Mouse (Mus musculus): Measurements from ENCODE around the gene Ankrd2. TPM values are rescaled to one million over a fixed set of nuclear protein-coding genes. Genes with fewer than 3 reads are reported as not detected.

Gene Ankrd2
- polyA plus RNA-seq, 1 experiment, result 0.62 TPM

DNA sequence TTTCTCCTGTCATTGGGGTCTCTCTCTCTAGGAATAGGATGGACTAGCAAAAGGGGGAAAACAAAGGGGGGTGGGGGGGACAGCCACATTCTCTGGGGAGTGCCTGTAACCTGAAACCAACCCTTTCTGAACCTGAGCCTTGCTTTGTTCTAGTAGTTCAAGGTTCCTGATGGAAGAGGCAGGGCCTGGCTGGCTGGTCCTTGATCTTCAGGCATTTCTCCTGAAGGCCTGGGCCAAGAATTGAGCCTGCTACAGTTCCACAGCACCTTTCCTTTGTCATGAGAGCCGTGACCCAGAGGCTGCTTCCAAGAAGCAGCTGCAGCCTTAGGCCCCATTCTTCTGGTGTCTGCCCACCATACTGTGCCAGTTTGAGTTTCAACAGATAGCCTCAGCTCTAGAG is 40.3 kb upstream of the Ankrd2 start:
- H3K27ac ChIP-seq (ENCODE audit: control insufficient read depth, insufficient read depth, low read depth, low read length), result no peak overlapping the region

DNA sequence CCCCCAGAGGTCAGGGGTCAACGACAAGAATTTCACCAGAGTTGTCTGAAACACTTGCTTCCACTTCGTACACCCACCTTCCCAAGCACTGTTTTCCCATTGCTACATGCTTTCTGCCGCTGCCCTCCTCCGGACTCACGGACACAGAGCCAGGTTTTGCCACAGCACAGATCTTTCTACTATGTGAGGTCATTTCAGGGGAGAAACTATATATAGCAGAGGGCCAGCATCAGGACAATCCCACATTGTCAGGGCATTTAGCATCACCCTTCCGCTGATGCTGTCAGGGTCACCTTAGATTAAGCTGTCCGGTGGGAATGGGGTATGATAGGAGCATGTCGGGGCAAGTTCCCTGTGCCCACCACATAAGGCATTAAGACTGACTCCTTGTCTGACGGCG is 38.7 kb upstream of the Ankrd2 start:
- TF ChIP-seq POLR2A (IDR thresholded peaks at IDR 0.05; ENCODE audit: control insufficient read depth, low read depth, low read length) (no peak), CTCF (IDR thresholded peaks at IDR 0.05; ENCODE audit: control insufficient read depth, insufficient read depth, insufficient replicate concordance, low read depth, low read length) (no peak)
- H3K4me1 ChIP-seq (ENCODE audit: control insufficient read depth, insufficient read depth, low read length), result peaks cover 3% of the 10 kb centered on the region; the same call in 1 of the 2 replicates
- H3K27me3 ChIP-seq (ENCODE audit: control insufficient read depth, insufficient read depth, low read length), result no peaks in the 10 kb centered on the region

More for the DNA sequence above, 40.3 kb upstream of the Ankrd2 start:
- Histone ChIP-seq H3K4me1 (ENCODE audit: control insufficient read depth, insufficient read depth, low read length) (no peaks in the 10 kb centered on the region), H3K4me3 (ENCODE audit: control insufficient read depth, low read depth, low read length) (no peak overlapping the region), H3K27me3 (ENCODE audit: control insufficient read depth, insufficient read depth, low read length) (no peaks in the 10 kb centered on the region), H3K36me3 (ENCODE audit: control insufficient read depth, insufficient read depth, low read length) (no peaks in the 10 kb centered on the region)
- TF ChIP-seq CTCF (IDR thresholded peaks at IDR 0.05; ENCODE audit: control insufficient read depth, insufficient read depth, insufficient replicate concordance, low read depth, low read length) (no peak), POLR2A (IDR thresholded peaks at IDR 0.05; ENCODE audit: control insufficient read depth, low read depth, low read length) (no peak)

DNA sequence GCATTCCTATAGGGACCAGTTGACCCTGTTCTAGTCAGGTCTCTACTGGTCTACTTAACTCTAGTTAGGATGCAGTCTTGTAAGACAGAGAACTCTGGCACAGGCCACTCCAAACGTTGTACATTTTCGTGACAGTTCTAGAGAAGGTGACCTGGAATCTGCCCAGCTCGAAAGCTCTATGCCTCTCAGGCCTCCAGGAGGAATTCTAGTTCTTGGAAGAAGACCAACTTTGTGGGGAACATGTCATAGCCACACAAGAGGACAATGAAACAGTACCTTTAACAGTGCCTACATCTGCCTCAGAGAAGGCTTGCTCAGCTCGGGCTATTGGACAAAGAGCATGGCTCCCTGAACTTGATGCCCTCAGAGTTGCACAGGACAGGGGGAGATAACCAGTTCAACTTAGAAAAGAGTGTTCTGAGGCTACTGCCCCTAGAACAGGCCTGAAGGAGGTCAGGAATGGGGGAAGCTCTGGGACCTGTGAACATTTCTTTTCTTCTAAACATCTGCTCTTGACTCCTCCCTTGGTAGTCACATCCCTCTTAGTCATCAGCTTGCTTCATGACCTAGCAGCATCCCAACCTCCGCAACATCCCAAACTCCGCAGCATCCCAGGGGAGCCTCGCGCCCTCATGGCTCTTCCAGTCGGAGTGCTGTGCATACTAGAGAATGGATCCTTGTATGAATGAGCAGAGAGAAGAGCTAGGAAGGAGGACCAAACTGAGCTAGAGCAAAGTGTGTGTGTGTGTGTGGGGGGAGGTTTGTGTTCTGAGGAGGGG is 36.8 kb upstream of the Ankrd2 start:
- no peak overlapping the region for H3K27ac ChIP-seq (ENCODE audit: control insufficient read depth, insufficient read depth, low read depth, low read length)
- H3K36me3 ChIP-seq (ENCODE audit: control insufficient read depth, insufficient read depth, low read length), result no peaks in the 10 kb centered on the region
- no peaks in the 10 kb centered on the region for H3K27me3 ChIP-seq (ENCODE audit: control insufficient read depth, insufficient read depth, low read length)
- peaks cover 3% of the 10 kb centered on the region; the same call in 1 of the 2 replicates for H3K4me1 ChIP-seq (ENCODE audit: control insufficient read depth, insufficient read depth, low read length)
- TF ChIP-seq POLR2A (IDR thresholded peaks at IDR 0.05; ENCODE audit: control insufficient read depth, low read depth, low read length) (no peak), CTCF (IDR thresholded peaks at IDR 0.05; ENCODE audit: control insufficient read depth, insufficient read depth, insufficient replicate concordance, low read depth, low read length) (no peak)
- no peak overlapping the region for H3K4me3 ChIP-seq (ENCODE audit: control insufficient read depth, low read depth, low read length)

More for the DNA sequence above, 38.7 kb upstream of the Ankrd2 start:
- Histone ChIP-seq H3K4me3 (ENCODE audit: control insufficient read depth, low read depth, low read length) (no peak overlapping the region), H3K27ac (ENCODE audit: control insufficient read depth, insufficient read depth, low read depth, low read length) (no peak overlapping the region), H3K36me3 (ENCODE audit: control insufficient read depth, insufficient read depth, low read length) (no peaks in the 10 kb centered on the region)

DNA sequence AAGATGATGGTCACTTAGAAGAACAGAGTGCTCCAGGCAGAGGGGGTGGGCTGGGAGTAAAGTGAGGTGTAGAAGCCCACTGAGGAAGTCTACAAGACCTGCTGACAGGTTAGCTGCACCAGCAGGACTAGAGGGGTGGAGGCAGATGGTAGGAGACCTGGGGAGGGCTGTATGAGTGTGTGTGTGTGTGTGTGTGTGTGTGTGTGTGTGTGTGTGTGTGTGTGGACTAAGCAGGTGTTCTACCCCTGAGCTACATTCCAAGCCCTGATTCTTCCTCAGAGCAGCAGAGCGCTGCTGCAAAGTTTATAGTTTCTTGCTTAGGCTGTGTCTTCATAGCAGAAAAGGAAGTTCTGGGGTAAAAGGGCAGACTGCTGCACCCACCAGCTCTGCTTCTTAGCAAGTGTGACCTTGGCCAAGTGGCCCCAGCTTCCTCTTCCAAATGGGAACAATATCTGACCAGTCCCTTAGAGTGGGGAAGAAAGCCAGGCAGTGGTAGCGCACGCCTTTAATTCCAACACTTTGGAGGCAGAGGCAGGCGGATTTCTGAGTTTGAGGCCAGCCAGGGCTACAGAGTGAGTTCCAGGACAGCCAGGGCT is 36.0 kb upstream of the Ankrd2 start:
- Histone ChIP-seq H3K36me3 (ENCODE audit: control insufficient read depth, insufficient read depth, low read length) (no peaks in the 10 kb centered on the region), H3K4me3 (ENCODE audit: control insufficient read depth, low read depth, low read length) (no peak overlapping the region), H3K4me1 (ENCODE audit: control insufficient read depth, insufficient read depth, low read length) (peaks cover 3% of the 10 kb centered on the region; the same call in 1 of the 2 replicates), H3K27ac (ENCODE audit: control insufficient read depth, insufficient read depth, low read depth, low read length) (no peak overlapping the region), H3K27me3 (ENCODE audit: control insufficient read depth, insufficient read depth, low read length) (no peaks in the 10 kb centered on the region)
- TF ChIP-seq POLR2A (IDR thresholded peaks at IDR 0.05; ENCODE audit: control insufficient read depth, low read depth, low read length) (no peak), CTCF (IDR thresholded peaks at IDR 0.05; ENCODE audit: control insufficient read depth, insufficient read depth, insufficient replicate concordance, low read depth, low read length) (no peak)

DNA sequence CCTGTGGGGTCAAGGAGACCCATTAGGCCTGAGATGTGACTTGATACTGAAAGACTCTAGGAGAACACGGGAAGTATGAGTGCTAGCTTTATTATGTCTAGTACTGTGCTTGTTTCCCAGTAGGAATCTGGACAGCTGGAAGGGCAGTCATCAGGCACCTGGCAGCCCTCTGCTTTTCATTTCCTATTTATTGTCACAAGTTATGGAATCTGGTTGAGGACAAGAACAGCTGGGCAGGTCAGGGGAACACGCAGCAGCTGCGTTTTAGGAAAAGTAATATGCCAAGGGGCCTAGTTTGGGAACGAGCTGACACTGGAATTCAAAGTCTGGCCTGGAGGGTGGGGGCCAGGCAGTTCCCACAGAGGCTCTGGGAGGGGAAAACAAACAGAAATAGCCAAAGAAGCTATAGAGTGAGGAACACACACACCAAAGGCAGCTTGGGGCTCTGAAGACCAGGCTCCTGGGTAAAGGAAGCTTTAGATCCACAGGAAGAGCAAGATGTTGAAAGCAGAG is 35.3 kb upstream of the Ankrd2 start:
- H3K27ac ChIP-seq (ENCODE audit: control insufficient read depth, insufficient read depth, low read depth, low read length), result no peak overlapping the region
- no peaks in the 10 kb centered on the region for H3K27me3 ChIP-seq (ENCODE audit: control insufficient read depth, insufficient read depth, low read length)
- H3K4me3 ChIP-seq (ENCODE audit: control insufficient read depth, low read depth, low read length), result no peak overlapping the region
- H3K4me1 ChIP-seq (ENCODE audit: control insufficient read depth, insufficient read depth, low read length), result peaks cover 3% of the 10 kb centered on the region; the same call in 1 of the 2 replicates
- no peak for TF ChIP-seq POLR2A (IDR thresholded peaks at IDR 0.05; ENCODE audit: control insufficient read depth, low read depth, low read length)
- no peak for TF ChIP-seq CTCF (IDR thresholded peaks at IDR 0.05; ENCODE audit: control insufficient read depth, insufficient read depth, insufficient replicate concordance, low read depth, low read length)
- H3K36me3 ChIP-seq (ENCODE audit: control insufficient read depth, insufficient read depth, low read length), result no peaks in the 10 kb centered on the region

DNA sequence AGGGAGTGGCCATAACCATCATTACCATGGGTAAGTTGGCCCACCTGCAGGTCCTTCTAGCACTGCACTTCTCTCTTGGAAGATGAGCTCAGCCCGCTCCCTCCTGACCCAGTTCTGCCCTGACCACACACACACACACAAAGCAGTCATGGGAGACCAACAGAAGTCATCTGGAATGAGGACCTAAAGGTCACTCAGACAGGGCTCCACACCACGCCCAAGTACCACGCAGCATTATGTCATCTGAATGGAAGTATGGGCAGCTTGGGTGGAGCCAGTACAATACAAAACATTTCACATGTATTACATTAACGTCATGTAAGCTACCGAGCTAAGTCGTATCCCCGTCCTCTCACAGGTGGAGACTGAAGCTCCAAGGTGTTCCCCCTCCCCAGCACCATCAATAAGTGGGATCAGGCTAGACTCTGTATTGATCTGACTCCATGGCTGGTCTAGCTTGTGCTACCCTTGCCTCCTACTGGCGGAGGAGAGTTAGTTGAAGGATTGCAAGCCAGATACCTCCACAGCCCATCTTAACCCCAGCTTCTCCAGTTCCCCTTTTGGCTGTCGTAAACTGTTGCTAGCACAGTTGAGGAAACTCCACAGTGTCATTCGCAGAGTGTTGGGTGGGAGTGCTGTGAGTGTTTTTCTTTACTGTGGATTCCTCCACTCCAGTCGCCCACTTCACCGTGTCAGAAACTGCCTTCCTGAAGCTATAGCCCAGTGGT is 34.4 kb upstream of the Ankrd2 start:
- Histone ChIP-seq H3K27me3 (ENCODE audit: control insufficient read depth, insufficient read depth, low read length) (no peaks in the 10 kb centered on the region), H3K27ac (ENCODE audit: control insufficient read depth, insufficient read depth, low read depth, low read length) (no peak overlapping the region), H3K36me3 (ENCODE audit: control insufficient read depth, insufficient read depth, low read length) (no peaks in the 10 kb centered on the region), H3K4me3 (ENCODE audit: control insufficient read depth, low read depth, low read length) (no peak overlapping the region), H3K4me1 (ENCODE audit: control insufficient read depth, insufficient read depth, low read length) (peaks cover 3% of the 10 kb centered on the region; the same call in 1 of the 2 replicates)
- TF ChIP-seq POLR2A (IDR thresholded peaks at IDR 0.05; ENCODE audit: control insufficient read depth, low read depth, low read length) (no peak), CTCF (IDR thresholded peaks at IDR 0.05; ENCODE audit: control insufficient read depth, insufficient read depth, insufficient replicate concordance, low read depth, low read length) (no peak)

DNA sequence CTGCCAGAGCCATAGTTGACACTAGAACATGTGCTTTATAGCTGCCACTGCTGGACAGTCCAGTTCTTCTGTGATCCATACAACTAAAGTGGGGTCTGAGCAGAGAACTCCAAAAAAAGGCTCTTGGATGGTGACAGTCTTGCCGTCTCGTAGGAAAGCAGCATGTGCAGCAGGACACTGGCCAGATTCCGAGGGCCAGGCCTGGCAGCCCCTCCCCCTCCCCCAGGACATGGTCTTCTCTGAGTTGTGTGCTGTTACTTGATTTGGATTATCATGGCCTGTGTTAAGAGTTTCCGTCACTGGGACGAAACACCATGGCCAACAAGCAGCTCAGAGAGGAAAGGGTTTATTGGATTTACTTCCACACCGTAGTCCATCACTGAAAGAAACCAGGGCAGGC is 31.5 kb upstream of the Ankrd2 start:
- Histone ChIP-seq H3K27me3 (ENCODE audit: control insufficient read depth, insufficient read depth, low read length) (no peaks in the 10 kb centered on the region), H3K27ac (ENCODE audit: control insufficient read depth, insufficient read depth, low read depth, low read length) (no peak overlapping the region), H3K4me3 (ENCODE audit: control insufficient read depth, low read depth, low read length) (no peak overlapping the region), H3K4me1 (ENCODE audit: control insufficient read depth, insufficient read depth, low read length) (peaks cover 4% of the 10 kb centered on the region; the same call in 1 of the 2 replicates), H3K36me3 (ENCODE audit: control insufficient read depth, insufficient read depth, low read length) (no peaks in the 10 kb centered on the region)
- no peak for TF ChIP-seq POLR2A (IDR thresholded peaks at IDR 0.05; ENCODE audit: control insufficient read depth, low read depth, low read length)
- no peak for TF ChIP-seq CTCF (IDR thresholded peaks at IDR 0.05; ENCODE audit: control insufficient read depth, insufficient read depth, insufficient replicate concordance, low read depth, low read length)
